Mouse (Mus musculus) adrenal gland, adult 2 months (tissue): Measurements from ENCODE around the gene Phyhipl. TPM values are rescaled to one million over a fixed set of nuclear protein-coding genes. Genes with fewer than 3 reads are reported as not detected.

Source experiments
- DNase-seq: peaks from one replicate; pipeline ENCODE4 v3.0.0; 2021
- polyA plus RNA-seq: library from polyadenylated mRNA; depleted of rRNA; stranded (reverse); fragments of >200 nt; gene quantifications from 2 replicates; pipeline ENCODE4 v1.2.3, GENCODE M21; 2012; rRNA removed
- total RNA-seq, 2 experiments: library from RNA; stranded (reverse); gene quantifications; 2 replicates each; pipeline ENCODE4 v1.2.3; 2021

Gene Phyhipl
- total and polyA plus RNA-seq, 3 experiments, result 0.99 to 4.0 (median 2.8) TPM

DNA sequence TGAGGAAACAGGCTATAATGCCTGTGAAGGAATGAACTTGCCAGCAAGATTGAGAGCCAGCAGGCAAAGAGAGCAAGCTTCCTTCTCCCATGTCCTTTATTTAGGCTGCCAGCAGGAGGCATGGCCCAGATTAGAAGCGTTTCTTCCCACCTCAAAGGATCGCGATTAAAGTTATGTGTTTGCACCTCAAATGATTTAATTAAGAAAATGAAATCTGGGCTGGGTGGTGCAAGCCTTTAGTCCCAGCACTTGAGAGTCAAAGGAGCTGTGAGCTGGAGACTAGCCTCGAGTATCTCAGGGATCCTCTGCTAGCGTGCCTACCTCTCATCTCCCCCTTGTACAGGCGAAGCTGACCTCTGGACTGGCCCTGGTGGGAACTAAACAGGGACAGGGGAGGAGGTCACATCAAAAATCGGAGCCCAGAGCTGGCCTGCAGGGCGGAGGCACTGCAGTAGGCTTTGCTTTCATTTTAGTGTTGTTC is 122.4 kb downstream of the Phyhipl start:
- DNase-seq, result no peak

DNA sequence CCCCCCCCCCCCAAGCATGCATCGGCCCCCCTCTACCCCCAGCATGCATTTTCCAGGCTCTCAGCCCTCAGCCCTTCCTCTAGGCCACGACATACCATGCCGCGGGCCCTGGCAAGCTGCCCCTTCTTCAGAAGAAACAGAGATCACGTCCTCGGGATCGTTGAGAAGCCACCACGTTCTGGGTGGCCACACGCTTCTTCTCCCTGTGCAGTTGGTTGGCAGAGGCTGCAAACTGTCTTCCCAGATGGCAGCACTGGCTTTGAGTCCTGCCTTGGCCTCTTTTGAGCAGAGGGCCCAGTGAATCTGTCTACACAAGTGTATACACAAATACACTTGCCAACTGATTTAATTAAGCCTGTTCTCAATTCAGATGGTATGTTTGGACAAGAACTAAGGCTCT is 123.5 kb downstream of the Phyhipl start:
- no peak for DNase-seq

DNA sequence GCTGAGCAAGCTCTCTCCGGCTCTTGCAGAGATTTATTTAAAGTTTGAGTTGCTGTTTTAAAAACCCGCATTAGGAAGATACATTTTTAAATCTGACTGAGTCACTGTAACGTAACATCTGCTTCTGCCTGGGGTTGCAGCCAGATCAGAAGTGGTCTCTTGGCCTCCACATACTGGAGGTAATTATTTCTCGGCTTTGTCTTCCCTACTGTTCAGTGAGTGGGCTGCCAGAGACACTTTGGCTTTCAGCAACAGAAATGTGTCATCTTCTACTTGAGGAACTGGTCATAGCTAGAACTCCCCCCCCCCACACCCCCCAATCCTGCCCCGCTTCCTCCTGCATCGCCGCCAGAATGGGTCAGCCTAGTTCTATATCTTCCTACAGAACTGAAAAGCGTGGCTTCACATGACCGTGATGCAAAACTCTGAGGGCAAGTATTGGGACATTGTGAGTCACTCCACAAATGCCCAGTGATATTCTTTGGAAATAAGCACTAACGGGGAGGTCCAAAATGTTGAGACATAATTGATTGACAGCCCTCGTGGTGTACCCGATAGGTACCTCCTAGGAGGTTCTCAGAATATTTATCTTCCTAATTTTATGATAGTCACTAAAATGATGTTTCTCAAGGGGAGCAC is 125.5 kb downstream of the Phyhipl start:
- DNase-seq, result peak; percentile 46

DNA sequence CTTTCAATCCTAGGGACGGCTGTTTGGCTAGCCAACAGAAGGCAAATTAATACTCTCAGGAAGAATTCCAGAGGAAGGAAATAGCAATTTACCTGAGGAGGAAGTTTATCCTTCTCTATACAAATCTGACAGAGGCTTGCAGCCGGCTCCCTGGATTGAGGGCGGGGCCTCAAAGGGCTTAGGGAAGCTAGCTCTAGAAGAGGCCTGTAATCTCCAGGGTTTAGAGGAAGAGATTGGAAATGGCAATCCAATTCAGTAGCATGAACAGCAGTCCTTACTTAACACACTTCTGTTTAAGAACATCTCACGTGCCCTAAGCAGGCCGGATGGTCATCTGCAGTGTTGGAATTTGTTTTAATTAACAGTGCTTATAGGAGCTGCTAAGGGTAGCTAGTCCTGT is 134.4 kb downstream of the Phyhipl start:
- DNase-seq, result no peak

DNA sequence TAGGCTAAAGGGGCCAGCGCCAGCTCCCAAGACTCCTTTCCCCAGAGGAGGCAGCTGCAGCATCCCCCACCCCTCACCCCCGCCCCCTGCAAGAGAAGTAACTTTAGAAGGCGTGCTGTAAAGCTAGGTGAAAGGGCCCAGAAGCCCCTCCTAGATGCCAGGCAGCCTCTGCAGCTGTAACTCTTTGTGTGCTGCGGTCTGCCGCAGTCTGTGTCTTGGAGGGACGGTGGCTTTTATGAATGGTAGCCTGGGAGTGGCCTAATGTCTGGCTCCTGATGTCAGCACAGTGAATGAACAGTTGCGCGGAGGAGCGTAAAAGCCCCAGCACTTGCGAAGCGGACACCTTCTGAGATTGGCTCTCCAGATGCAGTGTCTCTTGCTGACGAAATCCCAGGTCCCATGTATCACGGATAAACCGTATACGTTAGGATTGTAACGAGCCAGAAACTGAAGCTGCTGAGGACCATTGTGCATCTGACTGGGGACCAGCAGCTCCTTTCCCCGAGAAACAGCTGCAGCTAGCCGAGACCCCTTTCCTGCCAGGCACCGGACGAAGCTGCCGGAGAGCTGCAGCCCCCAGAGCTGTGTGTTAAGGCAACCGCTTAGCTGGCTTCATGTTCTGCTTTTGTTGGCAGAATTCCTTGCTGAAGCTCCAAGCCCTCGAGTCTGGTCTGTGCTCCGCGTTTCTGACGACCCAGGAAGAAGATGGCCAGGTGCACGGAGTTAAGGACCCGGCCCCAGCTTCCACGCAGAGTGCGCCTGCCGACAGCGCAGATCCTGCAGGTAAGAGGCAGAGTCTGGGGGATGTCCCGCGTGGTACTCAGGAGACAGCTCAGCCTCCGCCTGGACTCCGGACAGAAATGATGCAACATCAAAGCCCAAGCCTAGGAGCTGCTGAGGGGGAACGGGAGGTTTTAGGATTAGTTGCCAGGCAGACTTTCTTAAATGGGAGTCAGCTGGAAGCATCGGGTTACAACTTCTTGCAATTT is 135.3 kb downstream of the Phyhipl start:
- peak; percentile 44 for DNase-seq

DNA sequence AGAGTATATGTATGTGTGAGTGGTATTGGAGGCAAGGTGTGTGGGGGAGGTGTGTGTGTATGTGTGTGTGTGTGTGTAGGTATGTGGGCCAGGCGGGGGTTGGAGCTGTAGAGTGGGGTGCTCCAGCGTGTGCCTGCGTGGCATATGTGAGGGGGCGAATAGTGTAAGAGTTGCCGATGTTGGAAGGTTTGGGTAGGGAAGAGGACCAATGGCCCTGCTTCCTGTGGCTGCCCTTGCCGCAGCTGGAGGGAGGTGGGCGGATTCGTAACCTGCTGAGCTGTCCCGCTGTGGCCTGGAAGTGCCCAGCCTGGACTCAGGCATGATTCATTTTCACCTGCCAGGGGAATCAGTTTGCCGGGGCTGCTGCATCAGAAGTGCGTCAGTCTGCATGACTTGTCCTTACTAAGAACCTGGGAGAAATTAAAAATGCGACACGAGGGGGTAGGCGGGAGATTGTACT is 136.1 kb downstream of the Phyhipl start:
- peak; percentile 63 for DNase-seq

DNA sequence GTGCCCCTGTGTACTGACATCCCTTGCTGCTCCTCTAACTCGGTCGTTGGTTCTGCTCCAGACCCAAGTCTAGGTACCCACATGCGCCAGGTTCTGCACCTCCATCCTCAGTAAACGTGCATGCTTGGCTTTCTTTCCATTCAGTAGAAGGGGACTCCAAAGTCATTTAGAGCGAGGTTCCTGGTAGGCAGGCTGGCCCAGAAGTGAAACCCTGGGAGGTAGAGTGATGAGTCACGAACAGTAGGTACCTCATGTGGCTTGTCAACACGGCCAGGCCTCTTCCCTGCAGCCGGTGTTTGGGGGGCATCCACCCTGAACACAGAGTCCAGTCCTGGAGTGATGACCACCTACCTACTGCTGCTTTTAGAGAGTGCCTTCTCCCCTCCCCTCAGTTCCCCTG is 139.1 kb downstream of the Phyhipl start:
- DNase-seq, result no peak

DNA sequence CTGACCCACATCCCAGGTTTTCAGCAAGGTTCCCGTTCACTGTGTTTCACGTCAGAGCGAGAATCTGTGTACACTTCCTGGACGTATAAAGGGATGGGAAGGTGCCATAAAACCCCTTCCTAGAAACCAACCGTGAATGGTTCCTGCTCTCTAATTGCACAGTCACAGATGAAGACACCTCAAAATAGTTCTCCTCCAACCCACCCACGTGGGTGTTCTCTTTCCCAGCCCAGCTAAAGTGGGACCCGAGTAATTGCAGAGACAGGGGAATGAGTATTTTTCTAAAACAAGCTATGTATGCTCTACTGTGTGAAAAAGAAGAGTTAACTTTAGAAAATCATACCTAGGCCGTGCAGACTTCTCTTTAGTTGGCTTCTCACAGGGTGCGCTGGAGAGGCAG is 140.9 kb downstream of the Phyhipl start:
- DNase-seq, result no peak

DNA sequence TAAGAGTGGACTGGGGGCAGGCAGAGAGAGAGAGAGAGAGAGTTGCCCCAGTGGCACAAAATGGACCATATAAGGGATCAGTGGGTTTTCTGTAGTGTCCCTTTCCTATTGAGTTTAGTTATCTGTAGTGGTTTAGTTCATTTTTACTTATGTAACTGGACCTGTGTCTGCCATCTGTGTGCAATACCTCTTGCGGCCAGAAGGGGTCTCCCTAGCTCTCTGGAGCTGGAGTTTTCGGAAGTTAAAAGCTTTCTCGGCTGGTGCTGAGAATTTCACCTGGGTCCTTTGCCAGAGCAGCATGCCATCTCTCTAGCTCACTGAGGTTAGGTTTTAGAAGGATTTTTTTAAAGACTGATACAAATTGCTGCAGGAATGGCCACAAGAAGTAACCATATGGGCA is 147.9 kb downstream of the Phyhipl start:
- no peak for DNase-seq

Other genes starting within 250 kb of the Phyhipl start
- 10 to 100 TPM; 12.8 to 27.5 TPM for gene Fam13c, start 215.5 kb downstream of the Phyhipl start, total RNA-seq
- gene Fam13c, start 215.5 kb downstream of the Phyhipl start, polyA plus RNA-seq, result 5.7 and 6.0 TPM in 2 replicates